Mouse (Mus musculus) hindbrain, postnatal 0 days (tissue): ENCODE results near the gene Slc43a1. TPM values are rescaled to one million over a fixed set of nuclear protein-coding genes. Genes with fewer than 3 reads are reported as not detected.
A peak's percentile ranks its signal among the peaks of the same experiment; 100 is the strongest.

Experiments
- ATAC-seq: fragments of 200-750 bp; cut with Nextera tagmentation; 2 replicates; pipeline ENCODE4 v1.8.0; 2017; ENCODE audit warnings: mild to moderate bottlenecking, moderate TSS enrichment, moderate library complexity
- DNase-seq: peaks from one replicate; pipeline ENCODE4 v3.0.0-alpha.2; 2015; ENCODE audit warnings: low spot score
- H3K27ac ChIP-seq: fragments of 300-500 bp; sonication (generic); 2 replicates; pipeline ENCODE4 v1.5.1; 2014; ENCODE audit warnings: mild to moderate bottlenecking
- H3K27me3 ChIP-seq: fragments of 300-500 bp; sonication (generic); 2 replicates; pipeline ENCODE4 v1.6.1; 2014; ENCODE audit warnings: low read length, mixed read lengths; ENCODE audit not compliant: insufficient read depth
- H3K36me3 ChIP-seq: fragments of 300-500 bp; sonication (generic); 2 replicates; pipeline ENCODE4 v1.6.1; 2014; ENCODE audit warnings: low read length, mixed read lengths; ENCODE audit not compliant: insufficient read depth
- H3K4me1 ChIP-seq: fragments of 300-500 bp; sonication (generic); 2 replicates; pipeline ENCODE4 v1.6.1; 2014; ENCODE audit warnings: antibody characterized with exemption, low read length, mixed read lengths; ENCODE audit not compliant: insufficient read depth
- H3K4me2 ChIP-seq: fragments of 300-500 bp; sonication (generic); 2 replicates; pipeline ENCODE4 v1.6.1; 2014; ENCODE audit warnings: low read depth, mild to moderate bottlenecking, low read length, moderate library complexity, mixed read lengths
- H3K4me3 ChIP-seq: fragments of 300-500 bp; sonication (generic); 2 replicates; pipeline ENCODE4 v1.5.1; 2014; ENCODE audit warnings: low read length
- H3K9ac ChIP-seq: fragments of 300-500 bp; sonication (generic); replicated peaks from 2 replicates; pipeline ENCODE4 v1.6.1; 2014; ENCODE audit warnings: mild to moderate bottlenecking, low read length, moderate library complexity, mixed read lengths
- H3K9me3 ChIP-seq: fragments of 300-500 bp; sonication (generic); 2 replicates; pipeline ENCODE4 v1.6.1; 2016; ENCODE audit warnings: low read length, mixed read lengths
- CTCF ChIP-seq: IDR thresholded peaks from 2 replicates; pipeline ENCODE4 v1.5.1; 2016; ENCODE audit warnings: antibody characterized with exemption, control low read depth, low read depth
- WGBS: fragments of 180-500 bp; shearing (Covaris S2); extraction: QIAGEN DNeasy Blood & Tissue Kit; methylation state at CpG from one replicate; pipeline ENCODE4 v1.1.7; 2014; 5-methylcytosine and 5-hydroxymethylcytosine counted together
- polyA plus RNA-seq: library from polyadenylated mRNA; unstranded; fragments of >200 nt; fragmentation: Nextera tagmentation; extraction: Ambion mirVana; gene quantifications from 2 replicates; pipeline ENCODE4 v1.2.1, GENCODE M21; 2015
- total RNA-seq: library from RNA; depleted of rRNA; stranded (reverse); fragments of >200 nt; gene quantifications from 2 replicates; pipeline ENCODE4 v1.2.3, GENCODE M21; 2014

The Slc43a1 gene
- total and polyA plus RNA-seq, 2 experiments from 2014 or later: 1.3 to 5.8 TPM

- no peaks in the 10 kb centered on the region for H3K9me3 ChIP-seq
- peaks cover 29% of the 10 kb centered on the region for H3K27me3 ChIP-seq
- H3K4me1 ChIP-seq: peaks cover 11% of the 10 kb centered on the region
- no peak overlapping the region for H3K27ac ChIP-seq
- WGBS: under 1% methylated on average over 47 of the region's 47 CpGs
- H3K4me2 ChIP-seq: peak overlapping the region; percentile 65
- peak overlapping the region; percentile 35 for H3K4me3 ChIP-seq
- no peaks in the 10 kb centered on the region for H3K36me3 ChIP-seq
- TF ChIP-seq CTCF: peak; percentile 71
- H3K9ac ChIP-seq: peak overlapping the region; percentile 35; the same call in 1 of the 2 replicates
- ATAC-seq (peak; percentile 58), DNase-seq (peak; percentile 59)
These were observed 27.2 kb downstream of the Slc43a1 start for GRCm38 (mm10) chr2:84865616-84866571.

DNA sequence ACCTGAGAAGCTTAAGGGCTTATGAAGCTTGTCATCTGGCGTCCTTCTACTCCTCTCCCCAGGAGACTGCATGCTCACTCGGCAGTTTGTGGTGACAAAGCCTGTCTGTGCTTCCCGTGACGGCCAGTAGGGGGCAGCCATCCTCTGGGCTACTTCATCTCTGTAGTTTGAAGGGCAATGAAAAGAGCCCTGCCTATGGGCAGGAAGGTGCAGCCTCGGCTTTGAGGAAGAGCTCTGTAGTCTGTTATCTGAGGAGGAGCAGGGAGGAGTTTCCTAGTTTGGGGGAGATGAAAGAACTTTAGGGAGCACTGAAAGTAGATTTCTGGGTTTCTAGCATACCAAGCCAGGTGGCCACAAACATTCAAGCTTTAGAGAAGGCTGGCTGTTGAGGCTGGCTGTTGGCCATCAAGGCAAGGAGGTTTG lies 29.9 kb downstream of the Slc43a1 start:
- H3K9ac ChIP-seq: no peak overlapping the region
- no peak overlapping the region for H3K4me2 ChIP-seq
- peak; percentile 83 for TF ChIP-seq CTCF
- DNase-seq: peak; percentile 77
- WGBS: 9% methylated on average over 5 of the region's 5 CpGs
- H3K9me3 ChIP-seq: no peaks in the 10 kb centered on the region
- H3K27me3 ChIP-seq: peaks cover 49% of the 10 kb centered on the region
- H3K4me3 ChIP-seq: no peak overlapping the region
- ATAC-seq: no peak
- no peak overlapping the region for H3K27ac ChIP-seq
- peaks cover 11% of the 10 kb centered on the region for H3K4me1 ChIP-seq
- no peaks in the 10 kb centered on the region for H3K36me3 ChIP-seq

DNA sequence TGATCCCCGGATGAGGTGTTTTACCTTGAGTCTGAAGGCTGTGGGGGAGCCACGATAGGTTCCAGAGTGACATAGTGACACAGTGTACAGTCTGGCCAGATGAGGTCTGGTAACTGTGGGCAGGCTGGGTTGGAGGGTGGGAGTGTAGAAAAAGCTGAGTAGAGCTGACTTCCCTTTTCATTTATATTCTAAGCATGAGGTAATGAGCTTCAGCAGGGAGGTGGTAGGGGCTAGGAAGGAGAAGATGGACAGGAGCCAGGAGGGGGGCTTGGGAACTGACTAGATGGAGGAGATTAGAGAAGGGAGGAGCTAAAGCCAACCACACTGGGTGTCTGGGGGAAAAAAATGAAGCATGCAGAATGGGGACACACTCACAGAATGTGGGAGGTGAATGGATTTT lies 30.3 kb downstream of the Slc43a1 start:
- no peak for DNase-seq
- Histone ChIP-seq H3K9ac (no peak overlapping the region), H3K4me2 (no peak overlapping the region), H3K27me3 (peaks cover 51% of the 10 kb centered on the region), H3K4me1 (peaks cover 11% of the 10 kb centered on the region), H3K4me3 (no peak overlapping the region), H3K27ac (no peak overlapping the region), H3K9me3 (no peaks in the 10 kb centered on the region), H3K36me3 (no peaks in the 10 kb centered on the region)
- no peak for TF ChIP-seq CTCF
- WGBS: 68% methylated on average over 2 of the region's 2 CpGs
- ATAC-seq: no peak

DNA sequence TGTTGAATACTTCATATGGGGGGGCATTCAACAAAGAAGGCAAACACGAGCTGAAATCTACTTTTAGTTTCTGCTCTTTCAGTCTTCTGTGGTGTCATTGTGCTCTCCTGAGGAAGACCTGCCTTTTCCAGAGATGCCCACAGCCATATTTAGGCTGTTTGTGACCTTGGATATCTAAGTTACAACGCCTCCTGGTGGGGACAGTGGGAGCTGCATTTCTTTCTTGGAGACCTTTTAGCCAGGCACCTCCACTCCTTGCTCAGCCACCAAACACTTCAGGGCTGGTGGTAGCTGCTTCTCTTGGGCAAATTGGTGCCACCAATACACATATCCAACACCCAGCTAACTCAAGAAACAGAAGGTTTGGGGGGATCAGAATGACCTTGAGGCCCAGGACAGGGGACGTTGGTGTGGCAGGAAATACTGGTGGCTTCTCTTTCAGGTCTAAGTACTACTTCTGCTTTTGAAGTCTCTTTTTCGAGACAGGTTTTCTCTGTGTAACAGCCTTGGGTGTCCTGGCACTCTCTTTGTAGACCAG lies 32.0 kb downstream of the Slc43a1 start:
- no peak overlapping the region for H3K4me3 ChIP-seq
- 73% methylated on average over 4 of the region's 4 CpGs for WGBS
- ATAC-seq: no peak
- no peak overlapping the region for H3K27ac ChIP-seq
- TF ChIP-seq CTCF: peak; percentile 35; the same call in 1 of the 2 replicates
- DNase-seq: no peak
- H3K9me3 ChIP-seq: no peaks in the 10 kb centered on the region
- peaks cover 57% of the 10 kb centered on the region for H3K27me3 ChIP-seq
- H3K36me3 ChIP-seq: no peaks in the 10 kb centered on the region
- H3K9ac ChIP-seq: no peak overlapping the region
- peaks cover 9% of the 10 kb centered on the region for H3K4me1 ChIP-seq
- H3K4me2 ChIP-seq: no peak overlapping the region

GRCm38 (mm10) chr2:84872105-84872716 lies 33.6 kb downstream of the Slc43a1 start:
- DNase-seq: peak; percentile 56
- no peak for TF ChIP-seq CTCF
- Histone ChIP-seq H3K9ac (peak overlapping the region; percentile 52), H3K36me3 (no peaks in the 10 kb centered on the region), H3K27me3 (peaks cover 43% of the 10 kb centered on the region), H3K4me1 (no peaks in the 10 kb centered on the region), H3K4me2 (peak overlapping the region; percentile 77), H3K27ac (no peak overlapping the region), H3K9me3 (no peaks in the 10 kb centered on the region), H3K4me3 (peak overlapping the region; percentile 53)
- 1% methylated on average over 68 of the region's 78 CpGs for WGBS
- peak; percentile 68 for ATAC-seq

DNA sequence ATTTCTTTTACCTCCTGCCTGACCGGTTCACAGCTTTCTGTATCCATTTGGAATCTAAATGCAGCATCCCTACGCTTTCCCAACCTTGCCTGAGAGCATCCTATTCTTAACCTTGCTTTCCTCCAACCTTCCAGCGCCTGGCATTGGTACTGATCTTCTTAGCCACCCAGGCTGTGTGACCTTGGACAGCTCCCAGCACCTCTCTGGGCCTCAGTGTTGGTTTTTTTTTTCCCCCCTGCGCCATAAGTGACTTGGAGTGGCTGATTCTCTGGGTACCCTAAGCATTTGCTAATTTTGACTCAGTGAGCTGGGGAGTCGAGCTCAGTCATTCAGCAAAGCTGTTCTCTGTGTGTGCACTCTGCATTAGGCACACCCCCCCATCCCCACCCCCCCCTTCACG lies 37.2 kb downstream of the Slc43a1 start:
- no peak overlapping the region for H3K4me3 ChIP-seq
- no peak for ATAC-seq
- H3K27ac ChIP-seq: no peak overlapping the region
- H3K4me1 ChIP-seq: no peaks in the 10 kb centered on the region
- peaks cover 28% of the 10 kb centered on the region; the same call in 1 of the 2 replicates for H3K27me3 ChIP-seq
- H3K36me3 ChIP-seq: no peaks in the 10 kb centered on the region
- no peak for DNase-seq
- H3K9me3 ChIP-seq: no peaks in the 10 kb centered on the region
- H3K9ac ChIP-seq: no peak overlapping the region
- WGBS: 52% methylated on average over 6 of the region's 6 CpGs
- TF ChIP-seq CTCF: no peak
- H3K4me2 ChIP-seq: no peak overlapping the region
